Mouse (Mus musculus): ENCODE results near the gene Pqlc2. TPM values are rescaled to one million over a fixed set of nuclear protein-coding genes. Genes with fewer than 3 reads are reported as not detected.

The Pqlc2 gene
- polyA plus RNA-seq, 1 experiment: 23.3 TPM

- TF ChIP-seq POLR2A (IDR thresholded peaks at IDR 0.05; ENCODE audit: extremely low read depth, insufficient read depth, low read length) (no peak), CTCF (IDR thresholded peaks at IDR 0.05; ENCODE audit: extremely low read depth, insufficient read depth, low read length) (peak; percentile 75)
- Histone ChIP-seq H3K4me1 (ENCODE audit: control insufficient read depth, insufficient read depth, low read length) (peaks cover 1% of the 10 kb centered on the region; the same call in 1 of the 2 replicates), H3K27ac (ENCODE audit: insufficient read depth, low read length) (no peak overlapping the region), H3K4me3 (ENCODE audit: insufficient read depth, low read length) (no peak overlapping the region)
Observed at GRCm38 (mm10) chr4:139336822-139337483, 26.4 kb upstream of the Pqlc2 start.

GRCm38 (mm10) chr4:139335507-139335906, 25.0 kb upstream of the Pqlc2 start:
- no peak overlapping the region for H3K4me3 ChIP-seq (ENCODE audit: insufficient read depth, low read length)
- H3K27ac ChIP-seq (ENCODE audit: insufficient read depth, low read length): no peak overlapping the region
- peaks cover 1% of the 10 kb centered on the region; the same call in 1 of the 2 replicates for H3K4me1 ChIP-seq (ENCODE audit: control insufficient read depth, insufficient read depth, low read length)
- TF ChIP-seq CTCF (IDR thresholded peaks at IDR 0.05; ENCODE audit: extremely low read depth, insufficient read depth, low read length): no peak
- no peak for TF ChIP-seq POLR2A (IDR thresholded peaks at IDR 0.05; ENCODE audit: extremely low read depth, insufficient read depth, low read length)

GRCm38 (mm10) chr4:139334631-139335295, 24.3 kb upstream of the Pqlc2 start:
- Histone ChIP-seq H3K27ac (ENCODE audit: insufficient read depth, low read length) (no peak overlapping the region), H3K4me1 (ENCODE audit: control insufficient read depth, insufficient read depth, low read length) (peaks cover 1% of the 10 kb centered on the region; the same call in 1 of the 2 replicates), H3K4me3 (ENCODE audit: insufficient read depth, low read length) (no peak overlapping the region)
- TF ChIP-seq POLR2A (IDR thresholded peaks at IDR 0.05; ENCODE audit: extremely low read depth, insufficient read depth, low read length): no peak
- no peak for TF ChIP-seq CTCF (IDR thresholded peaks at IDR 0.05; ENCODE audit: extremely low read depth, insufficient read depth, low read length)

GRCm38 (mm10) chr4:139330605-139331004, 20.1 kb upstream of the Pqlc2 start:
- peak; percentile 51 for TF ChIP-seq CTCF (IDR thresholded peaks at IDR 0.05; ENCODE audit: extremely low read depth, insufficient read depth, low read length)
- TF ChIP-seq POLR2A (IDR thresholded peaks at IDR 0.05; ENCODE audit: extremely low read depth, insufficient read depth, low read length): no peak
- H3K4me1 ChIP-seq (ENCODE audit: control insufficient read depth, insufficient read depth, low read length): peaks cover under 1% of the 10 kb centered on the region; the same call in 1 of the 2 replicates
- no peak overlapping the region for H3K4me3 ChIP-seq (ENCODE audit: insufficient read depth, low read length)
- no peak overlapping the region for H3K27ac ChIP-seq (ENCODE audit: insufficient read depth, low read length)

- Histone ChIP-seq H3K27ac (ENCODE audit: insufficient read depth, low read length) (no peak overlapping the region), H3K4me3 (ENCODE audit: insufficient read depth, low read length) (no peak overlapping the region), H3K4me1 (ENCODE audit: control insufficient read depth, insufficient read depth, low read length) (no peaks in the 10 kb centered on the region)
- TF ChIP-seq POLR2A (IDR thresholded peaks at IDR 0.05; ENCODE audit: extremely low read depth, insufficient read depth, low read length) (no peak), CTCF (IDR thresholded peaks at IDR 0.05; ENCODE audit: extremely low read depth, insufficient read depth, low read length) (no peak)
Observed at GRCm38 (mm10) chr4:139319740-139320139, 9.2 kb upstream of the Pqlc2 start.

GRCm38 (mm10) chr4:139318449-139318848, 7.9 kb upstream of the Pqlc2 start:
- TF ChIP-seq CTCF (IDR thresholded peaks at IDR 0.05; ENCODE audit: extremely low read depth, insufficient read depth, low read length) (no peak), POLR2A (IDR thresholded peaks at IDR 0.05; ENCODE audit: extremely low read depth, insufficient read depth, low read length) (no peak)

GRCm38 (mm10) chr4:139312632-139313031, 2.1 kb upstream of the Pqlc2 start:
- TF ChIP-seq POLR2A (IDR thresholded peaks at IDR 0.05; ENCODE audit: extremely low read depth, insufficient read depth, low read length) (no peak), CTCF (IDR thresholded peaks at IDR 0.05; ENCODE audit: extremely low read depth, insufficient read depth, low read length) (peak; percentile 23; the same call in 1 of the 2 replicates)
- no peak overlapping the region for H3K27ac ChIP-seq (ENCODE audit: insufficient read depth, low read length)
- H3K4me3 ChIP-seq (ENCODE audit: insufficient read depth, low read length): no peak overlapping the region
- H3K4me1 ChIP-seq (ENCODE audit: control insufficient read depth, insufficient read depth, low read length): peaks cover 9% of the 10 kb centered on the region

More at GRCm38 (mm10) chr4:139318449-139318848, 7.9 kb upstream of the Pqlc2 start:
- no peaks in the 10 kb centered on the region for H3K4me1 ChIP-seq (ENCODE audit: control insufficient read depth, insufficient read depth, low read length)
- no peak overlapping the region for H3K27ac ChIP-seq (ENCODE audit: insufficient read depth, low read length)
- H3K4me3 ChIP-seq (ENCODE audit: insufficient read depth, low read length): no peak overlapping the region

- Histone ChIP-seq H3K27ac (ENCODE audit: insufficient read depth, low read length) (no peak overlapping the region), H3K4me1 (ENCODE audit: control insufficient read depth, insufficient read depth, low read length) (peaks cover 9% of the 10 kb centered on the region), H3K4me3 (ENCODE audit: insufficient read depth, low read length) (peak overlapping the region; percentile 81)
- TF ChIP-seq CTCF (IDR thresholded peaks at IDR 0.05; ENCODE audit: extremely low read depth, insufficient read depth, low read length) (no peak), POLR2A (IDR thresholded peaks at IDR 0.05; ENCODE audit: extremely low read depth, insufficient read depth, low read length) (no peak)
Observed at GRCm38 (mm10) chr4:139311707-139312106, 1.2 kb upstream of the Pqlc2 start.

- Histone ChIP-seq H3K4me1 (ENCODE audit: control insufficient read depth, insufficient read depth, low read length) (peaks cover 9% of the 10 kb centered on the region), H3K4me3 (ENCODE audit: insufficient read depth, low read length) (peak overlapping the region; percentile 81), H3K27ac (ENCODE audit: insufficient read depth, low read length) (0 out of 2 replicates have a peak overlapping the region, but pooled peaks have one; percentile 36)
- TF ChIP-seq CTCF (IDR thresholded peaks at IDR 0.05; ENCODE audit: extremely low read depth, insufficient read depth, low read length) (no peak), POLR2A (IDR thresholded peaks at IDR 0.05; ENCODE audit: extremely low read depth, insufficient read depth, low read length) (no peak)
Observed at GRCm38 (mm10) chr4:139310899-139311701, 592 bp upstream of the Pqlc2 start.
